Mouse (Mus musculus) intestine, embryonic 16.5 days (tissue): Measurements from ENCODE around the gene 4933411K16Rik. TPM values are rescaled to one million over a fixed set of nuclear protein-coding genes. Genes with fewer than 3 reads are reported as not detected.

Source experiments
- ATAC-seq: fragments of 200-750 bp; cut with Nextera tagmentation; 2 replicates; pipeline ENCODE4 v1.8.0; 2017; ENCODE audit warnings: moderate TSS enrichment, moderate library complexity
- H3K27ac ChIP-seq: fragments of 300-500 bp; sonication (generic); 2 replicates; pipeline ENCODE4 v1.5.1; 2014; ENCODE audit warnings: mild to moderate bottlenecking, low read length
- H3K27me3 ChIP-seq: fragments of 300-500 bp; sonication (generic); replicated peaks from 2 replicates; pipeline ENCODE4 v1.6.1; 2014; ENCODE audit warnings: low read length, control low read depth, mixed read lengths; ENCODE audit not compliant: control insufficient read depth, insufficient read depth
- H3K36me3 ChIP-seq: fragments of 300-500 bp; sonication (generic); 2 replicates; pipeline ENCODE4 v1.6.1; 2014; ENCODE audit warnings: low read length, control low read depth; ENCODE audit not compliant: control insufficient read depth, insufficient read depth
- H3K4me1 ChIP-seq: fragments of 300-500 bp; sonication (generic); 2 replicates; pipeline ENCODE4 v1.6.1; 2014; ENCODE audit warnings: low read length, control low read depth, mixed read lengths; ENCODE audit not compliant: control insufficient read depth, insufficient read depth
- H3K4me2 ChIP-seq: fragments of 300-500 bp; sonication (generic); 2 replicates; pipeline ENCODE4 v1.6.1; 2014; ENCODE audit warnings: low read depth, low read length, control low read depth
- H3K4me3 ChIP-seq: fragments of 300-500 bp; sonication (generic); 2 replicates; pipeline ENCODE4 v1.5.1; 2014; ENCODE audit warnings: mild to moderate bottlenecking, low read length
- H3K9ac ChIP-seq: fragments of 300-500 bp; sonication (generic); 2 replicates; pipeline ENCODE4 v1.6.1; 2014; ENCODE audit warnings: low read depth, low read length
- H3K9me3 ChIP-seq: fragments of 300-500 bp; sonication (generic); 2 replicates; pipeline ENCODE4 v1.6.1; 2016; ENCODE audit warnings: low read length, control low read depth; ENCODE audit not compliant: control insufficient read depth
- WGBS: fragments of 180-500 bp; shearing (Covaris S2); extraction: QIAGEN DNeasy Blood & Tissue Kit; methylation state at CpG from one replicate; pipeline ENCODE4 v1.1.7; 2014; 5-methylcytosine and 5-hydroxymethylcytosine counted together
- polyA plus RNA-seq: library from polyadenylated mRNA; unstranded; fragments of >200 nt; fragmentation: Nextera tagmentation; extraction: Ambion mirVana; gene quantifications from 2 replicates; pipeline ENCODE4 v1.2.1, GENCODE M21; 2015

Gene 4933411K16Rik
- polyA plus RNA-seq, 1 experiment from 2014 or later: 0.16 TPM

- no peak overlapping the region for H3K9ac ChIP-seq
- no peak overlapping the region for H3K4me3 ChIP-seq
- H3K27ac ChIP-seq: no peak overlapping the region
- no peak for ATAC-seq
- no peaks in the 10 kb centered on the region for H3K27me3 ChIP-seq
- 91% methylated on average over 1 of the region's 1 CpGs for WGBS
- no peaks in the 10 kb centered on the region for H3K36me3 ChIP-seq
- H3K4me2 ChIP-seq: no peak overlapping the region
- H3K9me3 ChIP-seq: no peaks in the 10 kb centered on the region
- H3K4me1 ChIP-seq: peaks cover 4% of the 10 kb centered on the region
Observed at GRCm38 (mm10) chr19:42050251-42050650, 1.8 kb upstream of the 4933411K16Rik start.

- ATAC-seq: no peak
- Histone ChIP-seq H3K4me3 (no peak overlapping the region), H3K27me3 (no peaks in the 10 kb centered on the region), H3K9ac (no peak overlapping the region), H3K27ac (no peak overlapping the region), H3K4me1 (no peaks in the 10 kb centered on the region), H3K9me3 (no peaks in the 10 kb centered on the region), H3K36me3 (no peaks in the 10 kb centered on the region), H3K4me2 (no peak overlapping the region)
- 85% methylated on average over 3 of the region's 3 CpGs for WGBS
Observed at GRCm38 (mm10) chr19:42051351-42051750, 697 bp upstream of the 4933411K16Rik start.

GRCm38 (mm10) chr19:42054255-42054654, 2.2 kb downstream of the 4933411K16Rik start:
- Histone ChIP-seq H3K4me1 (no peaks in the 10 kb centered on the region), H3K9ac (no peak overlapping the region), H3K36me3 (no peaks in the 10 kb centered on the region), H3K27me3 (no peaks in the 10 kb centered on the region), H3K4me2 (no peak overlapping the region), H3K27ac (no peak overlapping the region), H3K4me3 (no peak overlapping the region), H3K9me3 (no peaks in the 10 kb centered on the region)
- WGBS: 69% methylated on average over 6 of the region's 6 CpGs
- ATAC-seq: no peak

GRCm38 (mm10) chr19:42055881-42056280, 3.8 kb downstream of the 4933411K16Rik start:
- no peak overlapping the region for H3K4me3 ChIP-seq
- no peaks in the 10 kb centered on the region for H3K27me3 ChIP-seq
- H3K4me2 ChIP-seq: no peak overlapping the region
- H3K9me3 ChIP-seq: no peaks in the 10 kb centered on the region
- whole genome bisulfite sequencing: 69% methylated on average over 2 of the region's 2 CpGs
- H3K9ac ChIP-seq: no peak overlapping the region
- ATAC-seq: no peak
- no peak overlapping the region for H3K27ac ChIP-seq
- H3K36me3 ChIP-seq: no peaks in the 10 kb centered on the region
- no peaks in the 10 kb centered on the region for H3K4me1 ChIP-seq

GRCm38 (mm10) chr19:42056719-42057409, 4.8 kb downstream of the 4933411K16Rik start:
- 0 out of 2 replicates have a peak, but pooled peaks have one; percentile 52 for ATAC-seq
- Histone ChIP-seq H3K36me3 (no peaks in the 10 kb centered on the region), H3K9me3 (no peaks in the 10 kb centered on the region), H3K9ac (no peak overlapping the region), H3K4me1 (0 out of 2 replicates have a peak, but pooled peaks cover 2% of the 10 kb centered on the region), H3K27me3 (no peaks in the 10 kb centered on the region), H3K4me2 (no peak overlapping the region), H3K27ac (no peak overlapping the region), H3K4me3 (no peak overlapping the region)
- WGBS: 72% methylated on average over 6 of the region's 6 CpGs

- Histone ChIP-seq H3K9me3 (no peaks in the 10 kb centered on the region), H3K27ac (no peak overlapping the region), H3K36me3 (no peaks in the 10 kb centered on the region), H3K9ac (no peak overlapping the region), H3K4me2 (no peak overlapping the region), H3K4me3 (no peak overlapping the region), H3K4me1 (0 out of 2 replicates have a peak, but pooled peaks cover 2% of the 10 kb centered on the region), H3K27me3 (no peaks in the 10 kb centered on the region)
- no peak for ATAC-seq
- WGBS: 58% methylated on average over 7 of the region's 7 CpGs
Observed at GRCm38 (mm10) chr19:42058426-42058825, 6.4 kb downstream of the 4933411K16Rik start.

- H3K4me1 ChIP-seq: 0 out of 2 replicates have a peak, but pooled peaks cover 2% of the 10 kb centered on the region
- no peak overlapping the region for H3K27ac ChIP-seq
- H3K27me3 ChIP-seq: no peaks in the 10 kb centered on the region
- no peaks in the 10 kb centered on the region for H3K36me3 ChIP-seq
- H3K9me3 ChIP-seq: no peaks in the 10 kb centered on the region
- no peak overlapping the region for H3K9ac ChIP-seq
- no peak overlapping the region for H3K4me3 ChIP-seq
- WGBS: 79% methylated on average over 7 of the region's 7 CpGs
- ATAC-seq: peak; percentile 69
- no peak overlapping the region for H3K4me2 ChIP-seq
Observed at GRCm38 (mm10) chr19:42061443-42061842, 9.4 kb downstream of the 4933411K16Rik start.

- no peaks in the 10 kb centered on the region for H3K27me3 ChIP-seq
- no peak overlapping the region for H3K4me3 ChIP-seq
- no peaks in the 10 kb centered on the region for H3K9me3 ChIP-seq
- WGBS: 79% methylated on average over 11 of the region's 11 CpGs
- no peak overlapping the region for H3K9ac ChIP-seq
- H3K27ac ChIP-seq: no peak overlapping the region
- H3K4me2 ChIP-seq: no peak overlapping the region
- ATAC-seq: no peak
- H3K4me1 ChIP-seq: peaks cover 6% of the 10 kb centered on the region; the same call in 1 of the 2 replicates
- H3K36me3 ChIP-seq: no peaks in the 10 kb centered on the region
Observed at GRCm38 (mm10) chr19:42068441-42069240, 16.6 kb downstream of the 4933411K16Rik start.

GRCm38 (mm10) chr19:42069241-42069525, 17.1 kb downstream of the 4933411K16Rik start:
- no peak for ATAC-seq
- Histone ChIP-seq H3K27me3 (no peaks in the 10 kb centered on the region), H3K4me1 (peaks cover 6% of the 10 kb centered on the region; the same call in 1 of the 2 replicates), H3K4me3 (no peak overlapping the region), H3K36me3 (no peaks in the 10 kb centered on the region), H3K27ac (no peak overlapping the region), H3K9ac (no peak overlapping the region), H3K4me2 (no peak overlapping the region), H3K9me3 (no peaks in the 10 kb centered on the region)
- WGBS: 54% methylated on average over 6 of the region's 6 CpGs
